Mouse (Mus musculus): Measurements from ENCODE around the gene Dzank1.

The Dzank1 gene

DNA sequence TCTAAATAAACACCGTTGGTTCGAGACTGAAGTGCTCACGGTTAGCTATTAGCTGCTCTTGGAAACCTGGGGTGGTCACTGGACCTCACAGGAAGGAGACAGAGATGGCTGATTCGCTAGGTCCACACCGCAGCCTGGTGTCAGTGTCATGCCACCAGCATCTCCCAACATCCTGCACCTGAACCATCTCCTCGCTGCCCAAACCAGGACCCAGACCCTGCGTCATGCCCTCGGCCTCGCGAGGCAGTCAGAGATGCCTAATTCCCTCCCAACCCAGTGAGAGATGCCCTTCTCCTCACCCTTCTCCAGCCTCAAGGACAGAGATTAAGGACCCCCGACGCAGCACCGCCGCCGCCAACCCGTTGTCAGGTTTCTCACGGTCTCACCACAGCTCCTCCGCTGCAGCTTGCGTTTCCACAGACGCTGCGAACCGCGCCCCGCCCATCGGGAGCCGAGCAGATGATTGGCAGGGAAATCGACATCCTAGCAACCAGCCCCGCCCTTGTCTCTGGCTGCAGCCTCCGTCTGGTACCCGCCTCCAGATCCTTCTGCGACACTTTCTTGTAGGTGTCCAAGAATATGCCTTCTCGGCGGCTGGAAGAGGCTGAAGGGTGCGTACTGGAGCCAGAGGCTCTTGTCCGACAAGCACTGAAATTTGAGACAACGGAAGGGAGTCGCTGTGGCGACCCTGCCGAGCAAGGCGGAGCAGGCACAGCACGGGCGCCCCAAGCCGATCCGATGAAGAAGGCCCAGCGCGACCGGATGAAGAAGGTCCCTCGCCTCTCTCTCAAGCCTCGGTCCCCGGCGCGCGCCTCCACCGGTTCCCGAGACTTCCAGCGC is at the start of gene Dzank1, which contains the start of gene Polr3f:
TSS of gene Dzank1 (minus strand) at position 434 of the 840 bp plus-strand sequence.
TSS of gene Polr3f (plus strand) at position 738 of the 840 bp plus-strand sequence.
- DNase-seq (ENCODE audit: low spot score): peak; percentile 95

DNA sequence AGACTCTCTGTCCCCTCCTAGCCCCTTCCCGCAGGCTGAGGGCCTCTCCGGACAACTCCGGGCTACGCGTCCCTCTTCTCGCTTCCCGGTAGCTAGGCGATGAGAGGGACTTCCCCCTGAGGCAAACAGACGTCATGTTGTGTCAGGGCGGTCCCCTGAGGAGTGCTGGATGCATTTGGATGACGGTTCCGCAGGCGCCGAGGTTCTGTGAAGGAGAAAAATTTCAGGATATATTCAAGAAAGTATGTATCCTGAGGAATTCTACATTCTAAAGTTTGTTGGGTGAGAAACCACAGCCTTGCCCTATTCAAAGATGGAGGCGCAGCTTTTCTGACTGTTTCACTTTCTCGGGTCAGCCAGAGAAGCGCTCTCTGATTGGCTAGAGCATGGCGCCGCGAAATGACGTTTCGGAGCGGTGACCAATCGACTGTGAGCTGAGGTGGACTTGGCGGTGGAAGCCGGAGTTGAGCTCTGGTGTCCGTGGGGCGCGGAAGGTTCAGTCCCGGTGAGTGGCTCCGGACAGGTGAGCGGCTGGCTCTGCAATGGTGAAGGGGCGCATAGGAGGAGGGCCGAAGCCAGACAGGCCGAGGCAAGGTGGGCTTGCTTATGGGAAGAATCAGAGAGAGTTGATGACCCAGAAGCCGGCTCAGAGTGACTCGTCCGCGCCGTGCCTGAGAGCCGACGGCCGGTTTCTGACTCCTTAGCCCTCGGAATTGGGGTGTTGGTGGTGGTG is 28.8 kb upstream of the Dzank1 start, which contains the start of gene Sec23b:
TSS of gene Sec23b (plus strand) at position 410 of the 733 bp plus-strand sequence.
- DNase-seq (ENCODE audit: low spot score): peak; percentile 94

DNA sequence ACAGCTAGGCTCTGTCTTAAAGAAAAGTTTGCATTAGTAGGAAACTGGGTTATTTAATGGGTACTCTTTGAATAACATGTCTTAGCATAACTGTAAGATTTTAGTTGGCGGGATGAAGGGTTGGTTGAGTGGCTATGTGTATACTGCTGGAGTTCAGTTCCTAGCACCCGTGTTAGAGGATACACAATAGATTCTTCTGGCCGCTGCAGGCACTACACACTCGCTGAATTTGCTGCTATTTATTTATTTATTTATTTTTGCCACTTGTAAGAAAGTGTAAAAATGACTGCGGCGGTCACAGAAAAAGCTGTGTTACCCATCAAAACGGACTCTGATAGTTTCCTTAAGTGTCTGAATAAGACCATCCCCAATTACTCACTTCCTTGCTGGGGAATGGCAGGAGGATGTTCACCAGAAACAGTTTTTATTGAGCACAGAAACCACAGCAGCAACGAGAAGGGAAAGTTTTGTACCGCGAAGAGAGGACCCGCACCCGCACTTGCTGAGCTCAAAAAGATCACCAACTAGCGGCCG is 28.1 kb upstream of the Dzank1 start:
- DNase-seq (ENCODE audit: low spot score): no peak

DNA sequence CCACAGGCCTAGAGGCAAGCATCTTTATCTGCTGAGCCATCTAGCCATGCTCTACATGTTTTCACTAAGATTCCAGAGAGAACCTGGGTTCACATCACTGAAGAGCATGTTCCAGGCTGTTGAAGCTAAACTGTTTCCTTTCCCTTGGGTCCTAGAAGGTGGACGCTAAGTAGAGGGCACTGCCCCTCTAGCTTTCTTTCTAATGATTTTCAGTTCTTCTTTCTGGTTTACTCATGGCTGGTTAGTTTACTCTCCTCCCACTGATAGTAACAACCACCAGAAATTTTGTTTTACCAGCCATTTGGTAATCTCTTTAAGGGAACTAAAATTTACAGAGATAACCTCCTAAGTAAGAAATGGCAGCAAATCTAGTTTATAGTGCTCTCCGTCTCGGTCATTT is 26.7 kb upstream of the Dzank1 start:
- no peak for DNase-seq (ENCODE audit: low spot score)

DNA sequence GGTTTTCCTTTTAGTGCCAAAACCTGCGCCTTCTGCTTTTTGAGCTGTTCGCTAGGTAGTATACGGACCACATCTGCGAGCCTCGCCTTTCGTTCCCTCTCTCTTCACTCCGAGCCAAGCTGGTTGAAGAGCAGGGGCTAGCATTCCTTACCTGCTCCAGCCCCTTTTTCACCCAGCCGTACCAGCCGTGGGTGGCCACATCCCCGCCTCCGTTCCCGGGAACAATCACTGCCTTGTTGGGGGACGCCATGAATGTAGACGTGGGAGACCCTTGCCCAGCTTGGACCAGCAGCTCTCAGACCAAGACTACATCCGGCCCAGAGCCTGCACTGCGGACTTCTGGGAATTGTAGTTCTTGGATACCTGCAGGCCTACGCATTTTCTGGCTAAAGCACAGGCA is 23.3 kb upstream of the Dzank1 start, which contains the start of gene Rbbp9:
TSS of gene Rbbp9 (minus strand) at position 341 of the 400 bp plus-strand sequence.
- peak; percentile 63 for DNase-seq (ENCODE audit: low spot score)

DNA sequence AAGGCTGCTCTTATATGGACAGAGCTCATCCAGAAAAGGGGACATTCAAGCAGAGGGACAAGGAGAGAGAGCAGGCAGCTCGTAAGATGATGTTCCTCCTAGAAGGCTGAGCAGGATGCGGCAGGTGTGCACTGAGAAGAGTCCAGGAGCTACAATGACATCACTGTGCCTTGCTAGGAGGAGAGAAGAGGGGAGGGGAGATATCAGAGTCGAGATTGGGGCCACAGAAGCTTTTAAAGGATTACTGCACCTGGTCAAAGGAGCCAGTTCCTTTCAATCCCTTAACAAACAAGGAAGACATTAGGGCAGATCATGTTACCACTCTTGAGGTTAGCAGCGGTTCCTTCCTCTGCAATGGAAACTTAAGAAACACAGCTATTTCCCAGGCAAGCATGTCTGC is 20.3 kb upstream of the Dzank1 start:
- no peak for DNase-seq (ENCODE audit: low spot score)

DNA sequence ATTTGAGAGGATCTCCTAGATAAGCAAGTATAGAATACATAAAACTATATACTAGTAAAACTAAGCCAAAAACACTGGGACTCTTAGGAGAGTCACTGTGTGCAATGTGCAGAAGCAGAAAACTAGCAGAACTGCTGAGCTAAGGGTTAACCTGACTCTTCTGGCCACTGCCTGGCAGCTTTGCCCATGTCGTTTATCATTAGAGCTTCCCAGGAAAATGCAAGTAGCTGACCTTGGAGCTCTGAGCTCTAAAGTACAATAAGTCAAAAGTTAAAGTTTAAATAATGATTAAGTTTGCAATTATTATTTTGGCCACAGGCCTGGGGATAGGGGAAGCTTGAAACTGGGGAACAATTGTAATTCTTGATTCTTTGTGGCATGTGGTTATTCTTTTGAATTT is 18.3 kb upstream of the Dzank1 start:
- no peak for DNase-seq (ENCODE audit: low spot score)

DNA sequence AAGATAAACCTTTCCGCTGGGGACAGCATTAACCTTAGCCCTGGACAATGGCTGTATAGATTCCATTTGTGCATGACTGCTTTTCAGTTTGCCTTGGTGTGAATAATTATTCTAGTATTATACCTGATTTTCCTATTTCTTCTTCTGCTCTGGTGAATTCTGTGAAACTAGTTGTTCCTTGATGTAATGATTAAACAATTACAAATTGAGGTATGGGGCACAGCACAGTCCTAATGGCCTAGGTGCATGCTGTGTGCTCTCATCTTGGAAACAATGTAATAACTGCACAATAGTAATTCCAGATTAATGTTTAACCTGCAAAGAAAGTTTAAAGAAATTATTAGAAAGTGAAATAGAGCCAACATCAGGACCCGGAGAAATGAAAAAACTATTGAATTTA is 17.8 kb upstream of the Dzank1 start:
- no peak for DNase-seq (ENCODE audit: low spot score)

DNA sequence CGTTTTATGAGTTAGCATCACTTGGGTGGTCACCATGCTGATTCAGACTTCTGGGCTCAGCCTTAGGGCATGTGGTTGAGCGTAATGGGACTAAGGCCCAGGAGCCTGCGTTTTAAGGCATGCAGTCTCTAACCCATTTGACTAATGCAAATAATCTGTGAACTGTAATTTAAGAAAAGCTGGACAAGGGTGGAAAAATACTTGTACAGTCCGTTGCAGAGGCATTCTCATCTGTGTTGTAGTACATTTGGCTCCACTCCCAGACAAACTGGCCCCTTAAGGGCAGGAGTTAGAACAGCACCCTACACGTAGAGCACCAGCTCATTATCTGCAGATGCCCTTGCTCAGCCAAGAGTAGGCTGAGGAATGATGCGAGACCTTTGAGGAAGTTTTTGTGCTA is 17.4 kb upstream of the Dzank1 start:
- no peak for DNase-seq (ENCODE audit: low spot score)

DNA sequence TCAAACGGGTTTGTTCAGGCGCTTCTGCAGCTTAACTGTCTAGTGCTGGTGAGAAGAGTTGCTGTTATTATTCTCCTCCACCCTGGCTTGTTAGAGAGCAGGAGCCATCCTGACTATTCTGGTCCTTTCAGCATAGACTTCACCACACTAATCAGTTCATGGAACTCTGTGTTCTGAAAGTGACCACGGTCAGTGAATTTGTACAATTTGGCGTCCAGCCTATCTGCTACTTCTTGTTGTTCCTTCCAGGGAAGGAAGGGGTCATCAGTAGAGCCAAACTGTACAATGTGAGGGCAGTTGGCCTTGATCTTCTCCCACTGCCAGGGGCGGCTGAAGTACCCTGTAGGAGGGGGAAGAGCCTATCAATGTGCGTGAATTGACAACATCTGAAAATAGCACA is 16.5 kb upstream of the Dzank1 start:
- DNase-seq (ENCODE audit: low spot score): peak; percentile 49

DNA sequence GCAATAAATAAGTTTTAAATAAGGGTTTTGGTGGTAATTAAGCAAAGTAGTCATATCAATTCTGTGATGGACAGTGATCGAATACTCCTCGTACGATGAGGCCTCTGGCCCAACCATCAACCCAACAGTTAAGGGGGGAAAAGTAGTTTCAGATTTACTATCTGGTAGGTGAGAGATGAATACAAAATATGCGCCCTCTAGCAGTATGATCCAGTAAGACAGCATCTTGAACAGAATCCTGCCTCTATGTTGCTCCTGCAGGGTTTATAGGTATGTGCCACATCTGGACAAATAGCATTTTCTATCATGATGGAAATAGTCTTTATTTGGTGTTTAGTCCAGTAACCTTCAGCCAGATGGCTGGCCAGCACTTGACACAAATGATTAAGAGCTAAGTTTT is 14.0 kb upstream of the Dzank1 start:
- DNase-seq (ENCODE audit: low spot score): no peak

DNA sequence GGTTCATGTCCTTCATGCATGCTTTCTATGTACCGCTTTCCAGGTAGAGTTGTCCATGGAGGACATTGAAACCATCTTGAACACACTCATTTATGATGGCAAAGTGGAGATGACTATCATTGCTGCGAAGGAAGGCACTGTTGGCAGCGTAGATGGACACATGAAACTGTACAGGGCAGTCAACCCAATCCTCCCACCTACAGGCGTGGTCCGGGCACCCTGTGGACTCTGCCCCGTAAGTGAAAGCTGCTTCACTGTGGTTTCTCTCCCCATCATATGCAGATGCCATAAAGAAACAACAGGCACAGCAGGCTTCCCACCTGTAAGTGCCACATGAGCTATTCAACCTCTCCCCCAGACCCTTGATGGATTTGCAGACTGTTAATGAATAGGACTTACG is 9.9 kb upstream of the Dzank1 start:
- DNase-seq (ENCODE audit: low spot score): no peak

DNA sequence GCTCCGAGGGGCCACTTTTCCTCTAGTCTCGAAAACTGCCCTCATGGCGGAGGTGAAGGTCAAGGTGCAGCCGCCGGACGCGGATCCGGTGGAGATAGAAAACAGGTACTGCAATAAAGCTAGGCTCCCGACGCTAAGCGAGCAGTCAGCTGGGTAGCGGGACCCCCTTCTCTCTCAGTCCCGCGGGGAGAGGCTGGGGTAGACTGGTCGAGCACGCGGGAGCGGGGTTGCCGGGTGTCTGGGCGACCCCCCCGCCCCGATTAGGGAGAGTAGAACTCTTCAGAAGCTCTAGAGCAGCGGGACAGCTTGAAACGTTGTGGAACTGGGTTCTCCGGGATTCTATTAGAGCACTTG is 584 bp upstream of the Dzank1 start:
- no peak for DNase-seq (ENCODE audit: low spot score)

DNA sequence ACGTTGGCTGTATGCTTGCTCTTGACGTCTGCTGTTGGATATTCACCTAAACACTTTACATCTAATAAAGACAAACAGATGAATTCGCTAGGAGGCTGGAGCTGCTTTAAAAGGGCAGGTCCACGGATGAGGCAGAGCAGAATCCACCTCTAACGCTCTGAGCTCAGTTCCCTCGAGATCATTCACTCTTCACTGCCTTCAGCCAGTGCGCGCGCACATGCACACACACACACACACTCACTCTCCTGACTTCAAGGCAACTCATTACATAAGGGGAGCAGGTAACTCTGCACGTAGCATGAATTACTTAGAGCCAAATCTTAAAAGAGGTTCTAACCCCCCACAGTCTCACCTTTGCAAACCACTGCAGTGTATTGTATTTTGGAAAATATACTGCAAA is 1.4 kb downstream of the Dzank1 start:
- no peak for DNase-seq (ENCODE audit: low spot score)

DNA sequence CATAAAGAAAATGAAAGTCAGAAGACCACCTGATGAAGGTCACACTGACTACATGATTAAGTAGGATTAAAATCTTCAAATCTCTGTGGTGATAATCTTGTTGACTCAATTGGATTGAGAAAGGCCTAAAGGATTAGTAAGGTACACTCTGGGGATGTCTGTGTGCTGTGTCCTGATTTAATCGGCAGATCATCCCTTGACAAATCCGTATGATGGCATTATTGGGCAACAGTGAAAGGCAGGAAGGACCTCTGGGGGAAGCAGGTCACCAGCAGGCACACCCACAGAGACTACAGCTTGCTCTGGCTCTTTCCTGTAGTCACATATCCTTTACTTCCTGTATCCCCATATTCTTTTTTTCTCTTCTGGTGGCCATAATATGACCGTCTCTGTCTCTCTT is 7.4 kb downstream of the Dzank1 start:
- DNase-seq (ENCODE audit: low spot score): no peak

DNA sequence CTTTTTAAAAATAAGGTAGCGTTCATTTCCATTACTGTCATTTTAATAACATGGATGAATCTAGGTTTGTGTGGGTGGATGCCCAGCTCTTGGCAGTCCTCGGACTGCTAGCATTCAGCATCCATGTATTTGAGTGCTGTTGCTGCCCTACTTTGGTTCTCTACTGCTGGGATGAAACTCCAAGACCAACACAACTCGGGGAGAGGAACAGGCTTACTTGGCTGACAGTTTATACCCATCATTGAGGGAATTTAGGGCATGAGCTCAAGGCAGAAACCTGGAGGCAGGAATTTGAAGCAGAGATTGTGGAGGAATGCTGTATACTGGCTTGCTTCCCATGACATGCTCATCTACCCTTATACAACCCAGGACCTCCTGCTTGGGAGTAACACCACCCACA is 12.6 kb downstream of the Dzank1 start:
- DNase-seq (ENCODE audit: low spot score): no peak

DNA sequence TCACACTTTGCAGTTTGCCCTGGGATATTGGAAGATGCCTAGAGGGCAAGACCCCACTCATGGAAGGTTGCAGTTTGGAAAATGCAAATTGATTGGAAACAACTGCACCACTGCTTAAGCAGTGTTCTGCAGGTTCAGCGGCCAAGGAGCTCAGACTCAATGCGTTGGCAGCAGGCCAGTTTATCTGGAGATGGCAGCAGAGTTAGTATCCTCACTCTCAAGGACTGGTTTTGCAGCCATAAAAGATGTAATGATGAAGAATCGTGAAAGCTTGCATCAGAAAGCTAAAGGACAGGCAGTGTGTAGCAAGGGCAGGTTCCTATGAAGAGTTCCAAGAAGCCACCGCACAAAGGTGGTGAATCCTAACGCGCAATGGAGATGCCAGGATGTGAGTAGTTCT is 25.1 kb downstream of the Dzank1 start:
- DNase-seq (ENCODE audit: low spot score): no peak

DNA sequence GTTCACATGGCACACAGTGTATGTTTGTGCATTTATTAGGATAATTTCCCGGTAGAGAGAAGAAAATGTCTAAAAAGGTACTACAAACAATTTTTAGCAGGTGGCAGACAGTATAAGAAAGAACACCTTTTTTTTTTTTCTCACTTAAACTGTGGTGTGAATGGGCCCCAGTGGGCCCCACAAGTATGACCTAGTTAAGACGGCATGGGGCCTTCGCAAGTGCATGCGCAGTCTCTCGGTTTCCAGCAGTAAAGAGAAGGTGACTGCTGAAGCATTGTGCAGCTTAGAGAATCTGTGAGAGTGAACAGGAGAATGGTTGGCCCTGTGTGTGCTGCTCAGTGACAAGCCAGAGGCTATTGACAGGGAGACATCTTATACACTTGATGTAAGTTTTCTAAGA is 37.9 kb downstream of the Dzank1 start:
- DNase-seq (ENCODE audit: low spot score): no peak

DNA sequence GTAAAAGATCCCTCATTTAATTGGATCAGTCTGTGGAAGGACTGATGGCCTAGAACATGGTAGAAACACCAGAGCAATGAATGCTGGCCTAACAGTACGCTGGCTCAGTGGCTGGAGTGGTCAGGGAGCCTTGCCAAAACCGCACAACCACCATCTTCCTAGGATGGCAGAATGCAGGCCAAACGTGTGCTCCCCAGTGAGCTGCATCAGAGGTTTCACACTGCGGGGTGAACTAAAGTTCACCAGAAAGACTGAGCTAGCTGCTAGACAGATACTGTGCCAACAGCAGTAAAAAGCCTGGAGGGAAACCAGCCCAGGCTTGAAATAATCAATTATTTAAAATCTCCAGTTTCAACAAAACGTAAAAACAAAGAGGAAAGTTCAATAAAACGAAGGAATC is 39.7 kb downstream of the Dzank1 start:
- DNase-seq (ENCODE audit: low spot score): no peak

DNA sequence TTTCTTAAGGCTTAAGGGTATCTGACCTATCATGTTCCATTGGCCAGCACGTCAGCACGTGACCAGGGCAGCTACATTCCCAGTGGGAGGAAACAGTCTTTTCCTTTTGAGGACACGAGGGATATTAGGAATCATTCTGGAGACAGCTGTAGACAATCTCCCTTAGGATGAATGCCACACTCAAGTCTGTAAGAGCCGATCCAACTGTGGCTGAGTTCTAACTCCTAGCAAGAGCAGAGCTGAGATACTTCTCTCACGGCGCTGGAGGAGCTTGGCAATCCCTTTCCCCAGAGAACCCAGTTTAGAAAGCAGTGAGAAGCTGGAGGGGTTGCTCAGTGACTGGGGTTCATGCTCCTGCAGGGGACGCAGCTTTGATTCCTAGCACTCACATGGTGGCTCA is 41.8 kb downstream of the Dzank1 start:
- no peak for DNase-seq (ENCODE audit: low spot score)

DNA sequence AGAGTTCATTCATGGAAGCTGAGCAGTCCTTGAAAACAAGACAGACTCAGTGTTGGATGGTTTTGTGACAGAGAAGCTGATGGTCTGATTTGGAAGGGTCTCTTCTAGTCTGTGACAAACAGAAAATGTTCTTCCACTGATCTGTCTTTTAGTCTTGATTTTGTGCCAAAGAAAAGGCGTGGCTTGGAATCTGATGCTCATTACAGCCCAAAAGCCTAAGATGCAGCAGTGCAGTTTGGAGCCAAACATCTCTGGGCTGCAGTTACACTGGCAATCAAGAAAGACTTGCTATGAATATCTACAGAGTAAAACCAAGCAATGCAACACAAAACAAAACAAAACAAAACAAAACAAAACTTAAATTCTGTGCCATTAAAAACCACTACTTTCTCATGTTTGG is 43.1 kb downstream of the Dzank1 start:
- DNase-seq (ENCODE audit: low spot score): no peak

DNA sequence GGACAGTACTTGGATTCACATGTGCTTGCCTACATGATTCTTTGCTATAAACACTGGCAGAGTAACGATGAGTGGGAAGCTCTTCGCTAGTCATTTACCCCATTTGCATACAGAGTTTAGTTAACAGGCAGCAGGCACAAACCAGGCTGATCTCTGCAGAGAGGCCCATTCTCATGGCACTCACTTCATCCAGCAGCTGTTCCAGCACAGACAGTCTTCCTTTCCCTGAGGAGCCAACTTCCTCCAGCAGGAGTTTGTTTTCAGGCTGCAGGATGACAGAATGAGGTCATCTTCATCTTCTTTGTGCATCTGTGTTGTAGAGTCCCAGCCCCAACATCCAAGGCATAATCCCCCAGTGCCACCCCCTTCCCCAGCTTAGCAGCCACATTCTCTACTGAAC is 47.8 kb downstream of the Dzank1 start:
- DNase-seq (ENCODE audit: low spot score): no peak

DNA sequence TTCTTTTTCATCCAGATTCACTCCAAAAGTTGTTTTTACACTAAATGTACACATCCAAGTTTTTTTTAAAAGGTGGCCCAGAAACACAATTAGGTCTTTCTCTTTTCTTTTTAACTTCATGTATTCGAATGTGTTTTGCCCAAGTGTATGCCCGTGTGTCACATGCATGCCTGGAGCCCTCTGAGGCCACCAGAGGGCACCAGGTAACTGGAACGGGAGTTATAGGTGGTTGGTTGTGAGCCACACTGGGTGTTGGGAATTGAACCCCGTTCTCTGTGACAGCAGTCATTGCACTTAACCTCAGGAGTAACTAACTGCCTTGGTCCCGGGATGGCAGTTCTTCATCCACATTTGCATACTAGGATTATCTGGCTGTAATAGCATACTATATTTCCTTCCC is 60.0 kb downstream of the Dzank1 start:
- no peak for DNase-seq (ENCODE audit: low spot score)

Measured in testis, postnatal 10 days (tissue).